Mouse (Mus musculus): ENCODE measurements at regions not wholly inside any gene's neighbourhood (a gene's known extent, or its start where the extent isn't known, plus 50 kb on each side); places are given as distances from the start of the nearest gene placed in this dataset.

GRCm38 (mm10) chr9:116350804-116351547 is 175.8 kb upstream of the Tgfbr2 start:
- no peak for TF ChIP-seq EP300 (IDR thresholded peaks at IDR 0.05; ENCODE audit: low read length)
- no peak for TF ChIP-seq POLR2A (IDR thresholded peaks at IDR 0.05; ENCODE audit: low read depth, low read length)
- TF ChIP-seq ZC3H11A (IDR thresholded peaks at IDR 0.05; ENCODE audit: low read depth, low read length), result no peak
- TF ChIP-seq E2F4 (IDR thresholded peaks at IDR 0.05; ENCODE audit: insufficient replicate concordance, low read depth, low read length), result no peak
- no peak for TF ChIP-seq BHLHE40 (IDR thresholded peaks at IDR 0.05; ENCODE audit: low read depth, low read length)
- no peak for TF ChIP-seq ZMIZ1 (IDR thresholded peaks at IDR 0.05; ENCODE audit: low read depth, low read length)
- no peak for TF ChIP-seq CTCF (conservative IDR thresholded peaks at IDR 0.05 in 1 of 2, IDR thresholded peaks at IDR 0.05 in 1 of 2; ENCODE audit: low read depth in 2 of 2, low read length in 2 of 2)
- no peak for TF ChIP-seq MAFK (IDR thresholded peaks at IDR 0.05; ENCODE audit: insufficient replicate concordance, low read length)
- no peak for TF ChIP-seq CHD2 (IDR thresholded peaks at IDR 0.05; ENCODE audit: low read length)
- no peak for TF ChIP-seq SMC3 (IDR thresholded peaks at IDR 0.05; ENCODE audit: low read depth, low read length)
- no peak for TF ChIP-seq RCOR1 (conservative IDR thresholded peaks at IDR 0.05; ENCODE audit: low read depth, low read length)
- no peak for TF ChIP-seq USF1 (IDR thresholded peaks at IDR 0.05; ENCODE audit: low read depth, low read length)
- no peak for TF ChIP-seq ETS1 (conservative IDR thresholded peaks at IDR 0.05; ENCODE audit: low read depth, low read length)
